Mouse (Mus musculus) cerebellum, adult (tissue): Measurements from ENCODE around the gene Pfkfb3.
A peak's percentile ranks its signal among the peaks of the same experiment; 100 is the strongest.
"Not testable (repeated sequence)": the region's sequence is repeated elsewhere in the genome, so short reads cannot be mapped to it uniquely, and the experiment has no call there.

ENCODE experiments used
- ATAC-seq: cut with Nextera tagmentation; 2 replicates; pipeline ENCODE4 v1.9.2; 2017; ENCODE audit warnings: mild to moderate bottlenecking, moderate library complexity, mixed read lengths; ENCODE audit not compliant: insufficient number of reproducible peaks, low FRiP score, low TSS enrichment

The Pfkfb3 gene

GRCm38 (mm10) chr2:11552297-11552821 lies 1.5 kb downstream of the Pfkfb3 start:
- no peak for ATAC-seq

- ATAC-seq = no peak
Measured at GRCm38 (mm10) chr2:11551726-11552125, 2.2 kb downstream of the Pfkfb3 start.

GRCm38 (mm10) chr2:11548508-11548907 lies 5.4 kb downstream of the Pfkfb3 start:
- no peak for ATAC-seq

- ATAC-seq = no peak
Measured at GRCm38 (mm10) chr2:11547609-11548008, 6.3 kb downstream of the Pfkfb3 start.

GRCm38 (mm10) chr2:11546091-11546490 lies 7.8 kb downstream of the Pfkfb3 start:
- ATAC-seq = no peak

GRCm38 (mm10) chr2:11545380-11545779 lies 8.5 kb downstream of the Pfkfb3 start:
- ATAC-seq = no peak

- ATAC-seq = no peak
Measured at GRCm38 (mm10) chr2:11544342-11544741, 9.5 kb downstream of the Pfkfb3 start.

GRCm38 (mm10) chr2:11543158-11543557 lies 10.7 kb downstream of the Pfkfb3 start:
- no peak for ATAC-seq

GRCm38 (mm10) chr2:11542640-11543039 lies 11.2 kb downstream of the Pfkfb3 start:
- ATAC-seq = peak; percentile 87

GRCm38 (mm10) chr2:11542121-11542520 lies 11.8 kb downstream of the Pfkfb3 start:
- no peak for ATAC-seq

- not testable (repeated sequence) for ATAC-seq
Measured at GRCm38 (mm10) chr2:11541528-11541927, 12.3 kb downstream of the Pfkfb3 start.

GRCm38 (mm10) chr2:11535966-11536365 lies 17.9 kb downstream of the Pfkfb3 start:
- ATAC-seq = no peak

GRCm38 (mm10) chr2:11535412-11535928 lies 18.4 kb downstream of the Pfkfb3 start:
- peak; percentile 93 for ATAC-seq

- no peak for ATAC-seq
Measured at GRCm38 (mm10) chr2:11534826-11535225, 19.1 kb downstream of the Pfkfb3 start.

- no peak for ATAC-seq
Measured at GRCm38 (mm10) chr2:11530101-11530500, 23.8 kb downstream of the Pfkfb3 start.

- ATAC-seq = no peak
Measured at GRCm38 (mm10) chr2:11526063-11526462, 27.8 kb downstream of the Pfkfb3 start.

GRCm38 (mm10) chr2:11524736-11525135 lies 29.1 kb downstream of the Pfkfb3 start:
- no peak for ATAC-seq

GRCm38 (mm10) chr2:11521758-11522157 lies 32.1 kb downstream of the Pfkfb3 start:
- no peak for ATAC-seq

GRCm38 (mm10) chr2:11520786-11521185 lies 33.1 kb downstream of the Pfkfb3 start:
- no peak for ATAC-seq

GRCm38 (mm10) chr2:11515828-11516227 lies 38.0 kb downstream of the Pfkfb3 start:
- ATAC-seq = no peak

GRCm38 (mm10) chr2:11513057-11513967 lies 40.6 kb downstream of the Pfkfb3 start:
- no peak for ATAC-seq

GRCm38 (mm10) chr2:11512127-11512526 lies 41.8 kb downstream of the Pfkfb3 start:
- ATAC-seq = no peak
